Mouse (Mus musculus): Measurements from ENCODE around the gene Ankrd55.

DNA sequence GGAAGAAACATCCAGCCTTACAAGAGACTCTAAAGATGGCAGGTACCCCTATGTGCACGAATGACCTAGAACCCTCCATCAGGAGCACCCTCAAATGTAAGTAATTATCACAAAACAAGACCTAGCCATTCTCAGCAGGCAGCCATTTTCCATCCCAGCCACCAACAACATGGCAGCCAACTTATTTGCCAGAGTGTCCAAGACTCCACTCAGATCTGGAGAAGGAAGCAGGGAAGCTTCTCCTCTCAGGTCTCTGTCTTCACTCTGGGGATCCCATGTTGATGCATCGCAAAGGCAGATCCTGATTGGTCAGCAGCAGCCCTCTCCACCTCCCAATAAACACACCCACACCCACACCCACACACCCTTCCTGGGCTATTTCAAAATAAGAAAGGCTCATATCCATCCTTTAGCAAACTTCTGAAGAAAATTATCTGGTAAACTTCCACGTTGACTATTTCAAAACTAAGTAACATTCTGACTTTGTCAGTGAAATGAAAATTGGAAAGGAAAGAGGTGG, 119.0 kb downstream of the Ankrd55 start:
- TF ChIP-seq CTCF (IDR thresholded peaks at IDR 0.05) (no peak), POLR2A (IDR thresholded peaks at IDR 0.05; ENCODE audit: insufficient read depth, low read depth, low read length) (0 out of 2 replicates have a peak, but pooled peaks have one; percentile 14)
